Mouse (Mus musculus): ENCODE results near the gene Cela1. TPM values are rescaled to one million over a fixed set of nuclear protein-coding genes. Genes with fewer than 3 reads are reported as not detected.

Gene Cela1
- polyA plus RNA-seq, 1 experiment from 2014 or later, result 0.99 TPM

DNA sequence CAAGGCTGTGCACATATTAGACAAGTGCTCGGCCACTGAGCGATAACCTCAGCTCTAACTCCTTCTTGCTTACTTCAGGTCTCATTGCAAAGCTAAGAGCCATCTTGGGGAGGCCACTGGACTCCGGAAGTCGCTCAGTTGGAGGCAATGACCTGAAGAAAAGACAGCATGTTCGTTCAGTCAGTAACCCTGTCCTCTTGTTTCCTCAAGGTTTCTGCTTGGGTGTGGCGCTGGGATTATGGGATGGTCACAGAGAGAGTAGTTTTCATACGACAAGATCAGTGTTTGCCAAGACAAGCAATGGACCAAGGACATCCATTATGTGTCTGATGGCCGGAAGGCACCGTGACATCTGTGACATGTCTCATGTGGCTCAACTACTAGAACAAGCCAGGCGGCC is 13.2 kb downstream of the Cela1 start:
- no peak overlapping the region for H3K9ac ChIP-seq (ENCODE audit: low read depth, low read length)
- WGBS, result 87% methylated on average over 10 of the region's 10 CpGs
- no peaks in the 10 kb centered on the region for H3K36me3 ChIP-seq (ENCODE audit: control insufficient read depth, insufficient read depth, low read length)
- no peak for ATAC-seq (ENCODE audit: low FRiP score)
- H3K4me2 ChIP-seq (replicated peaks; ENCODE audit: low read depth, low read length), result no peak overlapping the region
- H3K27ac ChIP-seq (ENCODE audit: low read depth, low read length), result no peak overlapping the region
- no peaks in the 10 kb centered on the region for H3K9me3 ChIP-seq (ENCODE audit: control insufficient read depth, low read length)
- no peak overlapping the region for H3K4me3 ChIP-seq (ENCODE audit: low read depth, low read length)
- no peak for DNase-seq (ENCODE audit: low spot score)
- H3K4me1 ChIP-seq (replicated peaks; ENCODE audit: control insufficient read depth, insufficient read depth, low read length), result no peaks in the 10 kb centered on the region; the same call in 1 of the 2 replicates
- H3K27me3 ChIP-seq (ENCODE audit: control insufficient read depth, insufficient read depth, low read length), result no peaks in the 10 kb centered on the region

DNA sequence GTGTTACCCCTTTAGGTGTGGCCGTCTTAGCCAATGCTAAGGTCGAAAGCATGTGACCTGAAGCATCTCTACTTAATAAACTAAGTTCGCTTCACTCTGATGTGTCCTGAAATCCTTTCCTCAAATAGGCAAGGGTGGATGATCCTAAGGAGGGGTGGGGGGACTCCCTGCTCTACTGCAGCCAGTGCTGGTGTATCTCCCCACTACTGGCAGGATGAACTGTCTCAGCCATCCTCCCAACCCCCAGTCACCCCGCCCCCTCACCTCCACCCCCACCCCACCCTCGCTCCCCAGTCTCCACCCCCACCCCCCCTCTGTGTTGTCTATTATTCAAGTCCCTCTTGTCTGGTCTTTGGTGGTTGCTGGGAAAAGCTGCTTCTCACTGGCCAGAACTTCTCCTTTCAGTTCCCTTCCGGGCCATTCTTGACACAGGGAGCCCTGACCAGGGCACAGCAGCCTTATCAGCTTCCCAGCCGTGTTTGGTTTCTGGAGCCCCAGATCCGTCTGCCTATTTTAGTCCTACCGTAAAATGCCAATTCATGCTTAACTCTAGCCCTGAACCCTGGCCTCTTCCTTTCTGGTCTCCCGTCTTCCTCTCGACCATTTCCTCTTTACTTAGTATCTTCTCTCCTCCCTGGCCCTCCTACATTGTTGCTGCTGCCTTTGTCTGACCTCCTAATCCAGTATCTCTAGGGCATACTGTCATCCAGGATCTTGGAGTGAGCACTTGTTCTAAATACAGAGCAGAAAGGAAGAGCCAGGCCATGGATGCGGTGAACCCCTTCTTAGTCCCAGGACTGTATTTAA is 13.9 kb downstream of the Cela1 start:
- H3K27ac ChIP-seq (ENCODE audit: low read depth, low read length), result no peak overlapping the region
- no peak overlapping the region for H3K4me2 ChIP-seq (replicated peaks; ENCODE audit: low read depth, low read length)
- no peak overlapping the region for H3K4me3 ChIP-seq (ENCODE audit: low read depth, low read length)
- ATAC-seq (ENCODE audit: low FRiP score) (no peak), DNase-seq (ENCODE audit: low spot score) (no peak)
- 36% methylated on average over 12 of the region's 12 CpGs for WGBS
- H3K9me3 ChIP-seq (ENCODE audit: control insufficient read depth, low read length), result no peaks in the 10 kb centered on the region
- no peak overlapping the region for H3K9ac ChIP-seq (ENCODE audit: low read depth, low read length)
- no peaks in the 10 kb centered on the region; the same call in 1 of the 2 replicates for H3K4me1 ChIP-seq (replicated peaks; ENCODE audit: control insufficient read depth, insufficient read depth, low read length)
- H3K36me3 ChIP-seq (ENCODE audit: control insufficient read depth, insufficient read depth, low read length), result no peaks in the 10 kb centered on the region
- no peaks in the 10 kb centered on the region for H3K27me3 ChIP-seq (ENCODE audit: control insufficient read depth, insufficient read depth, low read length)

GRCm38 (mm10) chr15:100670833-100671232 is 16.9 kb downstream of the Cela1 start:
- no peak overlapping the region for H3K4me2 ChIP-seq (replicated peaks; ENCODE audit: low read depth, low read length)
- no peaks in the 10 kb centered on the region for H3K36me3 ChIP-seq (ENCODE audit: control insufficient read depth, insufficient read depth, low read length)
- H3K27ac ChIP-seq (ENCODE audit: low read depth, low read length), result no peak overlapping the region
- DNase-seq (ENCODE audit: low spot score) (no peak), ATAC-seq (ENCODE audit: low FRiP score) (no peak)
- H3K9me3 ChIP-seq (ENCODE audit: control insufficient read depth, low read length), result no peaks in the 10 kb centered on the region
- H3K27me3 ChIP-seq (ENCODE audit: control insufficient read depth, insufficient read depth, low read length), result no peaks in the 10 kb centered on the region
- H3K9ac ChIP-seq (ENCODE audit: low read depth, low read length), result no peak overlapping the region
- no peaks in the 10 kb centered on the region; the same call in 1 of the 2 replicates for H3K4me1 ChIP-seq (replicated peaks; ENCODE audit: control insufficient read depth, insufficient read depth, low read length)
- WGBS, result 76% methylated on average over 5 of the region's 5 CpGs
- no peak overlapping the region for H3K4me3 ChIP-seq (ENCODE audit: low read depth, low read length)

GRCm38 (mm10) chr15:100670004-100670403 is 17.7 kb downstream of the Cela1 start:
- 76% methylated on average over 8 of the region's 8 CpGs for WGBS
- Histone ChIP-seq H3K4me3 (ENCODE audit: low read depth, low read length) (no peak overlapping the region), H3K4me1 (replicated peaks; ENCODE audit: control insufficient read depth, insufficient read depth, low read length) (no peaks in the 10 kb centered on the region; the same call in 1 of the 2 replicates), H3K27me3 (ENCODE audit: control insufficient read depth, insufficient read depth, low read length) (no peaks in the 10 kb centered on the region), H3K4me2 (replicated peaks; ENCODE audit: low read depth, low read length) (no peak overlapping the region), H3K36me3 (ENCODE audit: control insufficient read depth, insufficient read depth, low read length) (no peaks in the 10 kb centered on the region), H3K9ac (ENCODE audit: low read depth, low read length) (no peak overlapping the region), H3K9me3 (ENCODE audit: control insufficient read depth, low read length) (no peaks in the 10 kb centered on the region), H3K27ac (ENCODE audit: low read depth, low read length) (no peak overlapping the region)
- DNase-seq (ENCODE audit: low spot score), result no peak
- ATAC-seq (ENCODE audit: low FRiP score), result no peak

DNA sequence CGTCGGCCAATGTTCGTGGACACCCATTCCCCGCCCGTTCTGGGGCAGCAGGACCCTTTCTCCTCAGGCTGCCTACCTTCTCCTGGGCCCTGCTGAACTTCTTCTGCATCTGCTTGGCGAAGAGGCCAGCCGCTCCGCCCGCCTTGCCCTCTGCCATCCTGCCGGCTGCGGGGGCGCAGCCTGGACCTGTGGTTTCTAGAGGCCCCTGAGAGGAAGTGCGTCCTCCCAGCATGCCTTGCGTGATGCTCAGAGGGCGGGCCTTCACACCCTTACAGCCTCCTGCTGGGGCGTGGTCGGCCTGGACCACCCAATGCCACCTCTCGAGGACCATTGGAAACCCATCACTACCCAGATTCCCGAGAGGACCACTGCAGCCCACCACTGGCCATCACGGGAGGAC is 18.4 kb downstream of the Cela1 start, which contains the start of gene Bin2:
Gene Bin2 (minus strand): TSS at position 217 of the 400 bp plus-strand sequence.
- no peaks in the 10 kb centered on the region for H3K36me3 ChIP-seq (ENCODE audit: control insufficient read depth, insufficient read depth, low read length)
- no peak within 1 kb of the TSS for H3K9ac ChIP-seq (ENCODE audit: low read depth, low read length)
- no peak within 1 kb of the TSS for H3K4me2 ChIP-seq (replicated peaks; ENCODE audit: low read depth, low read length)
- 83% methylated on average over 20 of the region's 20 CpGs for WGBS
- ATAC-seq (ENCODE audit: low FRiP score), result no peak
- no peak for DNase-seq (ENCODE audit: low spot score)
- no peaks in the 10 kb centered on the region for H3K9me3 ChIP-seq (ENCODE audit: control insufficient read depth, low read length)
- no peak within 1 kb of the TSS for H3K27ac ChIP-seq (ENCODE audit: low read depth, low read length)
- H3K4me1 ChIP-seq (replicated peaks; ENCODE audit: control insufficient read depth, insufficient read depth, low read length), result no peaks in the 10 kb centered on the region; the same call in 1 of the 2 replicates
- H3K4me3 ChIP-seq (ENCODE audit: low read depth, low read length), result no peak within 1 kb of the TSS
- H3K27me3 ChIP-seq (ENCODE audit: control insufficient read depth, insufficient read depth, low read length), result no peaks in the 10 kb centered on the region

DNA sequence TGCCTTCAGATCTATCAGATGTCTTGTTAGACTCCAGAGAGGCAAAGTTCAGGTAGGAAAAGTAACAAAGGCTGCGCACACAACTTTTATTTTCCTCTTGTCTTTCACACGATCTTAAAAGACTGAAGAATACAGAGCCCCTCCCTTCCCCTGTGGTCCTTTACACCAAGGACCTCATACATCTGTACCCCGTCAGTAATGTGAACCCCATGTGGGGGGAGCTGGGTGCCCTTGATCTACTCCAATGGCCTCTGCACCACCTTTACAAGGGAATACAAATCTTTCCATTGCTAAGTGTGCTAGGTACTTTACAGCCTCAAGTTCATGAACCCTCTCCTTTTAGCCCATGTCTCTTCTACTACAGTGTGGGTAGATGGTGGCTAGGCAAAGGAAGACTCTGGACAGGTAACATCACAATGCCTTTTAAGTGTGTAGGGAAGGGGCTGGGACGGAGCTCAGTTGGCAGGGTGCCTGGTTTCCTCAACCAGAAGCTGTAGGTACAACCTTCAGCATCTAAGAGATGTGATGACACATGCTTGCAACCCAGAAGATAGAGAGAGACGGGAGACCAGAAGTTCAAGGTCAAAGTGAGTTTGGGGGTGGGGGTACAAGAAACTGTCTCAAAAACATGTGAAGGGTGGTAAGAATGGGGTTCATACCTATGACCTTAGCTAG is 19.7 kb downstream of the Cela1 start:
- Histone ChIP-seq H3K36me3 (ENCODE audit: control insufficient read depth, insufficient read depth, low read length) (no peaks in the 10 kb centered on the region), H3K9me3 (ENCODE audit: control insufficient read depth, low read length) (no peaks in the 10 kb centered on the region), H3K27ac (ENCODE audit: low read depth, low read length) (no peak overlapping the region), H3K27me3 (ENCODE audit: control insufficient read depth, insufficient read depth, low read length) (no peaks in the 10 kb centered on the region), H3K9ac (ENCODE audit: low read depth, low read length) (no peak overlapping the region), H3K4me2 (replicated peaks; ENCODE audit: low read depth, low read length) (no peak overlapping the region), H3K4me3 (ENCODE audit: low read depth, low read length) (no peak overlapping the region), H3K4me1 (replicated peaks; ENCODE audit: control insufficient read depth, insufficient read depth, low read length) (no peaks in the 10 kb centered on the region)
- DNase-seq (ENCODE audit: low spot score) (no peak), ATAC-seq (ENCODE audit: low FRiP score) (no peak)
- WGBS, result 88% methylated on average over 5 of the region's 5 CpGs

DNA sequence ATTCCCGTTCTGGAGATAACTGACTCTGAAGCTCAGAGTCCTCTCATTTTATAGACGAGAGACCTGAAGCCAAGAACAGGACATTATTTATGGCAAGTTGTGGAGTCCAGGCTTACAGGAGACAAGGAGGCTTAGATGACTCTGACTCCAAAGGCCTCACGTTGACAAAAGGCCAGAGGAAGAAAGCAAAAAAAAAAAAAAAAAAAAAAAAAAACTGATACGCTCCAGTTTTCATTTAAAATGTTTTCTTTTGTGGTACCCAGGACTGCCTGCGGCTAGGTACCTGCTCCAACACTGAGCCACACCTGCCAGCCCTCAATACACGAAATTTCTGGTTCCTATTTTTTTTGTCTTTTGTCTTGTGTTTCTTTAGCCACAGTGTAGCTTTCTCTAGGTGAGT is 20.3 kb downstream of the Cela1 start:
- H3K4me1 ChIP-seq (replicated peaks; ENCODE audit: control insufficient read depth, insufficient read depth, low read length), result no peaks in the 10 kb centered on the region
- no peak overlapping the region for H3K9ac ChIP-seq (ENCODE audit: low read depth, low read length)
- no peaks in the 10 kb centered on the region for H3K9me3 ChIP-seq (ENCODE audit: control insufficient read depth, low read length)
- no peak for ATAC-seq (ENCODE audit: low FRiP score)
- no peak overlapping the region for H3K27ac ChIP-seq (ENCODE audit: low read depth, low read length)
- no peak for DNase-seq (ENCODE audit: low spot score)
- no peak overlapping the region for H3K4me3 ChIP-seq (ENCODE audit: low read depth, low read length)
- H3K36me3 ChIP-seq (ENCODE audit: control insufficient read depth, insufficient read depth, low read length), result no peaks in the 10 kb centered on the region
- 54% methylated on average over 6 of the region's 6 CpGs for WGBS
- H3K27me3 ChIP-seq (ENCODE audit: control insufficient read depth, insufficient read depth, low read length), result no peaks in the 10 kb centered on the region
- H3K4me2 ChIP-seq (replicated peaks; ENCODE audit: low read depth, low read length), result no peak overlapping the region

GRCm38 (mm10) chr15:100666851-100667250 is 20.9 kb downstream of the Cela1 start:
- H3K27ac ChIP-seq (ENCODE audit: low read depth, low read length), result no peak overlapping the region
- H3K9ac ChIP-seq (ENCODE audit: low read depth, low read length), result no peak overlapping the region
- 29% methylated on average over 12 of the region's 12 CpGs for WGBS
- H3K4me3 ChIP-seq (ENCODE audit: low read depth, low read length), result no peak overlapping the region
- H3K36me3 ChIP-seq (ENCODE audit: control insufficient read depth, insufficient read depth, low read length), result no peaks in the 10 kb centered on the region
- DNase-seq (ENCODE audit: low spot score), result no peak
- ATAC-seq (ENCODE audit: low FRiP score), result no peak
- H3K4me1 ChIP-seq (replicated peaks; ENCODE audit: control insufficient read depth, insufficient read depth, low read length), result no peaks in the 10 kb centered on the region
- H3K9me3 ChIP-seq (ENCODE audit: control insufficient read depth, low read length), result no peaks in the 10 kb centered on the region
- no peaks in the 10 kb centered on the region for H3K27me3 ChIP-seq (ENCODE audit: control insufficient read depth, insufficient read depth, low read length)
- H3K4me2 ChIP-seq (replicated peaks; ENCODE audit: low read depth, low read length), result no peak overlapping the region
